Mouse (Mus musculus) natural killer cell, adult 2 months (primary cell): ENCODE data around the gene H2-Ab1.

ENCODE experiments used
- DNase-seq, 2 experiments: peaks; one replicate each; pipeline ENCODE4 v3.0.0; 2022; ENCODE audit warnings: low spot score in 2 of 2

The H2-Ab1 gene

DNA sequence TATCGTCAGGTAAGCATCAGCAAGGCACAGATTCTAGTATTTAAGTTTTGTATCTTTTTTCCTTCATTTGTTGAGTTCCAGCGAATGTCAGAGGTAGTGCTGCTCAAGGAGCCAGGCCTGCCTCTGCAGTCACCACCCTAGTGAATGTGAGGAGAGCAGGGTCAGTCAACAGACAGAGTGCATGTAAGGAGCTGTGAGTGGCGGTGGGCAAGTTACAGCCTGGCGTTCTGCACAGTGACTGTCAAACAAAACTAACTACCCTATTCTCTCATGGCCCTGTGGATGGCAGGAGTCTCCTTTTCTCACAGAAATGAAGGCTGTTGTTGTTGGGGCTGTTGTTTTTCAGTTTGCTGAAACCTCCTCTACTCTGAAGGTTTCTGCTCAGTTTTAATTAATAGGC lies 27.9 kb downstream of the H2-Ab1 start:
- no peak for DNase-seq

DNA sequence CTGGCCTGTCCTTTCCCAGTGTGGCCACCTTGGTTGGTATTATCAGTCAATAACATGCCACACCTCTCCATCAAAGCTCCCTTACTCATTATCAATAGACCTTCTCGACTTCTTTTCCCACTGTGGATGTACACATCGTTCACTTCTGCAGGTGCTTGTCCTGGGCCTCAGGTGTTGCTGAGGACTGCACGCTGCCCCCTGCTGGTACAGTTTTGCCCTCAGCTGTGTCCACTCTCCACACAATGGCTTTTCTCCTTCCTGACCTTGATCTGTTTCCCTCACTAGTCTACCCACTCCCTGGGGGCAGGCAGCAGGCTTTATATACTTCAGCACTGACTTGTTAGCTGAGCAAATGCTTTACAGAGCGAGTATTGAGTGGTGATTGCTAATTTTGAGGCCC lies 28.4 kb downstream of the H2-Ab1 start:
- peak in 1 of 2 experiments; percentile 71 for DNase-seq

DNA sequence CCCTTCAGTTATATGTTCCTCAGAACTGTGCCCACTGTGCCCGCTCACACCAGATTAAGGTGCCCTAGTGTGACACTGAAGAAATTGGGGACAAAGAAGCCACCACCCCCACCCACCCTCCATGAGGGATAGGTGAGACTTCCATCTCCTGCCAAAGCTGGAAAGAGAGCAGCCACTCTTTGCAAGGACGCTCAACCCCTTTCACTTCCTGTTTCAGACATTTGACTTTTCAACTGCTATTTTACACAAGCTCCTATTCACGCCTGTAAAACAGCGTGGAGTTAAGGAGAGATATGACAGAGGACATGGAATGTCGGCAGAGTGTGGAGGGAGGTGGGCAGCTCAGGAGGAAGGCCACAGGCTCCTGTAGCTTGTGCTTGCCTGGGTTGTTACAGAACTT lies 29.0 kb downstream of the H2-Ab1 start:
- DNase-seq: no peak

DNA sequence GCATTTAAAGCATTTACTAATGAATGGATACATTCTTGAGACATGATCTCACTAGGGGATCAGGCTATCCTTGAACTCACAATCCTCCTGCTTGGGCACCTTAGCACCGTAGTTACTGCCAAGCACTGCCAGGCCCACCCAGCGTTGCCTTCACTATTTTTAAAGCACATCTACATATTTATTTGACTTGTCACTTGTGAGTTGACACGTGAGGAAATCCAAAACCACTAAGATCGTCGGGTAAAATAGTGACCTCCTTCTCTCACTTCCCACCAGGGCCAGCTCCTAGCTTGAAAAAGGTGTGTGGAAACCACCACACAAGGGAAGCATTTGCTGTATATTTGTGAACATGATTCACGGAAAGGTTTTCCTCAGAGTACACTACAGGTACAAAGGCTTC lies 29.5 kb downstream of the H2-Ab1 start:
- DNase-seq: no peak

DNA sequence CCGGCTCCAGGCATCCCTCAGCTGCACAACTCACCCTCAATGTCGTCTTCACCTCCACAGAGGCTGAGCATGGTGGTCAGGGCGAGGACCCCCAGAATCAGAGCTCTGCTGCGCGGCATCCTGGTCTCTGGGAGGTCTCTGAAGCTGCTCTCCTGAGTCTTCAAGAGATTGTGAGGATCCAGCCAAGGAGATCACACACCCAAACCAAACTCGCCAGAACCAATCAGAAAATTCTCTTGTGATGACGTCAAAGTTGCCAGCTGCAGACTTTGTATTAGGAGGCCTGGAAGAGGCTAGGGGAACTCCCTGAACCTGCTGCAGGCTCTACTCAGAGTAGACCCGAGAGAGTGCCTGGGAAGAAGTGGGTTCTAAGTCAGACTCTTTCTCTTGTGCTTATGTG lies 30.2 kb downstream of the H2-Ab1 start, which contains the start of gene H2-Aa:
TSS of gene H2-Aa (minus strand) at position 176 of the 400 bp plus-strand sequence.
- DNase-seq: peak; percentile 91 to 96

DNA sequence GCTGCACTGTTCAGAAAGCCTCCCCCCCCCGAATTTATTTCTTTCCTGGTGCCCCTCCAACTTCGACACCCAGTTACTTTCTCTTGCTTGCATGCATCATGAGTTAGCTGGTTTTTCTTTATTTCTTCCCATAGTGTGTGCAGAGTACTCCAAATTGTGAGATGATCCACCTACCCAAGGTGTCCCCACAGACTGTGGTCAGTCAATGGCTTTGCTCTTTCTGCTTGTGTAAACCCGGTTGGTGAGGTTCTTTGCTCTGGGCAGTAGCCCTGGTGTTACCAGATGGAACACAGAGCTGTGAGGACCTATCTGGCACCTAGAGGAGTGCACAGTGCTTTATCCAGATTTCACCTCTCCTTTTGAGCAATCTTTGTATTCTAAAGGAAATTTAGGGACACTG lies 30.6 kb downstream of the H2-Ab1 start:
- DNase-seq: no peak

DNA sequence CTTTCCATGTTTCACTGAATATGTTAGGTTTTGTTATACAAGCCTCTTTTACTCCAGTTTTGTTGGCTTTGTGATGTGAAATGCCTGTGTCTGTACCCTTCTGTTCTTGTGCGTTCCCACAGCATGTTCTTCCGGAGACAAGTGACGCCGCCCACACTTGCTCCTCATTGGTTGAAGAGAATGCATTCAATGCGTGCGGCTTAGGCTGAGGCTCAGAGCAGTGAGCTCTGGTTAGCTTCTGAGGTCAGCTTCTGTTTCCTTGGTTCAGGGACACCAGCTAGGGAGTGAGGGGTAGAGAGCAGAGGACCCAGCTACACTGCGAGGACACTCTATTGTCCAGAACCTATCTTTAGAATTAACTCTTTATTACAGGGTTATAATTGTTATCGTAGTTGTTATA lies 34.1 kb downstream of the H2-Ab1 start:
- DNase-seq: peak; percentile 82 to 91

DNA sequence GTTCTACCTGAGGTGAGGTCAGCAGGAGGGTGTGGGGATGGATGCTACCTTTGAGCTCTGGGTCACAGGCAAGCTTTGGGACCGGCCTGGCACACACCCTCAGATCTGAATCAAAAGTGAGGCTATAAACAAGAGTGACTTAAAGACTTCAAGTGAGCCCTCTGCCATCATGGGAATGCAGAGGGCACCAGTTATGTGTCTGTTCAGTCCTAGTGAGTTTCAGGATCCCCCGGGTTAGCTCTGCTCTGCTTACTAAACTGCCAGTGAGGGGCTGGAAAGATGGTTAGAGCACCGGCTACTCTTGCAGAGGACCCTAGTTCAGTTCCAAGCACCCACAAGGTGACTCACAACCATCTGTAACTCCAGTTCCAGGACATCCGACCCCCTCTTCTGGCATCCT lies 35.1 kb downstream of the H2-Ab1 start:
- DNase-seq: no peak

DNA sequence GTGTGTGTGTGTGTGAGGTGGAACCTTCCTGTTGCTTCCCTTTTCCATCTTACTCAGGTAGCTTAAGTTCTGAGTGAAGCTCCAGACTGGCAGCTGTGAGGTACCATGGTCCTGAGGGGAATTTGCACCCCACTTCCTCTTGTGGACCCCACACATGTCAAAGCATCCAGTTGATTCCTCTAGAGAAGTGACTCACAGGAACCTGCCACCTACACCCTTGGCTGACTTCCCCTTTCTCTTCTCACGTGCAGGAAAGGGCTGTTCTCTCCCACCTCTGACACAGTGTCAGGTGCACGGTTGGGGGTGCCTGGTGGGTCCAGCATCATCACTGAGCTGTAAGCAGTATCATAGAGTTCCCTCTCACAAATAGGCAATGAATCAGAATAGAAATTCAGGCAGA lies 36.0 kb downstream of the H2-Ab1 start:
- DNase-seq: peak; percentile 68 to 92

DNA sequence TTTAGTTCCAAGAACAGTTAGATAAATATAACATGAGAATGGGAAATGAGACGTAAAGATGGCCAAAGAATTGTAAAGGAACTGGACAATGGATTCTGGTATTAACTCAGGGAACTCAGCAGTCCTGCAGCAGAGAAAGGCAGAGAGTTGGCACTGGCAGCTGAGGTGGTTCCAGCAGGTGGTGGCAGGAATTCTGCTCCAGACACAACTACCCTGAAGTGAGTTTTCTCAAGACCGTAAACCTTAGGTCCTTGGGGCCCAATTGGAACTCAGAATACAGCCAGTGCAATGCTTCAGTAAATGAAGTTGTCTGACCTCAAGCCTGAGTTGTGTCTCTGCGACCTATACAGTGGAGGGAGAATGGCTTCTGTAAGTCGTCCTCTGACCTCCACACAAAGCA lies 36.8 kb downstream of the H2-Ab1 start:
- no peak for DNase-seq

DNA sequence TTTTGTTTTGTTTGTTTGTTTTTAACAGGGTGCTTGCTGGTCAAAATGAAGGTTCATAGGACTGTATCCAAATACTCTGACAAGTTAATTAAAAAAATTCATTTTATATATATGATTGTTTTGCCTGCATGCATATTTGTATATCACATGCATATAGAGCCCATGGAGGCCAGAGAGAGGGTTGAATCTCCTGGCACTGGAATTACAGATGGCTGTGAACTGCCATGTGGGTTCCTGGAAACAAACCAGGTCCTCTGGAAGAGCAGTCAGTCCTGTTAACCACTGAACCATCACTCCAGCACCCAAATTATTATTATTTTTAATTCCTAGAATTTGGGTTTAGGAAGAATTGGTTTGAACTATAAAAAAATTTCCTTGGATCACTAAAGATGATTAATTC lies 37.8 kb downstream of the H2-Ab1 start:
- DNase-seq: peak in 1 of 2 experiments; percentile 14

DNA sequence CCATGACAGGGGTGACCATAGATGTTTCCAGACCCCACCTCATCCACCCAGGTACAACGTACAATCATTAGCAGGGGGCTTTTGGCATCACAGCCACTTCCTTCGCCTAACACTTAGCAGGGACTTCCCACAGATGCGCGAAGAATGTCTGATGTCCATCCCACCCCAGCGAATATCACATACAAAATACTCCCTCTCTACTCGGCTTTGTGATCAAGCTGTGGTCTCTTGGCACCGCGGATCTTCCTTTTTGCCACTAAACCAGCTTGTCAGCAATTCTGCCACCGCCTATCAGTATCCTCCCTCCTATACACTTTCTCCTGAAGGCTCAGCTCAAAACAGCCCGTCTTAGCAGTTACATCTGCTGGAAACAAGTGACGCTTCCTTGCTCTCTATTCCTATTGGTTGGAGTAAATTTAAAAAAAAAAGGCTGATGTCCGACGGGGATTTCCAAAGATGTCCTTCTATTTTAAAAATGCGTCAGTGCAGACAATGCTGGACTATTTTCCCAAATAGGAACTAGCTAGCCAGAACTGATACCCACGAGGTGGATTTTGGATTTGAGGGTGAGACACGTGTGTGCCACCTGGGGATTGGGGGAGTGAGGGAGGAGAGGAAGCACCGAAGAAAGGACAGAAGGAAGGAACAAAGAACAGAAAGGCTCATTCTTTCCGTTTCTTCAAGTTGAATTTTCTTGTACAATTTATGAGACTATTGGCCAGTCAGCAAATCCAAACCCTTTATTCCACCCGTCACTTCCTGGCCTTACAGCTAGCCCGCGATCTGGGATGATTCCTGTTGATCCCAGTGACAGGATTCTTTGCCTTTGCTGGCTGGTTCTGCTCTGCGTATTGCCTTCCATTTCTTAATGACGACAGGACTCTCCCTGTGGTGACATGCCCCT lies 38.7 kb downstream of the H2-Ab1 start:
- DNase-seq: peak; percentile 90 to 92

DNA sequence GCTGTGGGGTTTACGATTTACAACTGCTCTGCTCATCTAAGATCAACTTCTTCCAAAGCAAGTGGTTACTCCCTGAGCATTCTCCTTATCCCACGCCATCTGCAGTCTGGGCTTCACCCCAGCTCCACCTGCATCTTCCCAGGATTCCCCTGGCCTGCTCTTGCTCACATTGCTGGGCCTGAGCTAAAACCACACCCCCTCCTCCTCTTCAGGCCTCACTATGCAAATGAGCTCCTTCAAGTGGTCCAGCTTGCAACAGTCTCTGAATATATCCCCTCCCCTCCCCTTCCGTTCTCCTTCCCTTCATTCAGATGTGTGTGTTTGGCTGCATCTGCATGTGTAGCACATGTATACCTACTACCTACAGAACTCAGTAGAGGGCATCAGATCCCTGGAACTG lies 41.9 kb downstream of the H2-Ab1 start:
- peak in 1 of 2 experiments; percentile 72 for DNase-seq

DNA sequence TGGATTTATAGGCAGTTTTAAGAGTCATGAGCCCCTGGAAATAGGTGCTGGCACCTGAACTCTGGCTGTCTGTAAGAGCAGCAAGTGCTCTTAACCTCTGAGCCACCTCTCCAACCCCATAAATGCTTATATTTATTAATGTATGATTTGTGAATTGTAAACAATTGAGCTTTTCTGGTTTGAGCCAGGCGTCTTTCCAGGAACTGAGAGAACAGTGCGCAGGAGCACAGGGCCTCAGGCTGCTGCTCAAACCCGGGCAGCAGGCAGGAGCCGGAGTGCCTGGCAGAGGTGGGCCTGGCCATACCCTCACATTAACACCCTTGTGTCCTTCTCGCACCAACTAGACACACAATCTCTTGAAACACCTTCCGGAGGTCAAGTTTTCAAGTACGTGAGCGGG lies 42.6 kb downstream of the H2-Ab1 start:
- no peak for DNase-seq

DNA sequence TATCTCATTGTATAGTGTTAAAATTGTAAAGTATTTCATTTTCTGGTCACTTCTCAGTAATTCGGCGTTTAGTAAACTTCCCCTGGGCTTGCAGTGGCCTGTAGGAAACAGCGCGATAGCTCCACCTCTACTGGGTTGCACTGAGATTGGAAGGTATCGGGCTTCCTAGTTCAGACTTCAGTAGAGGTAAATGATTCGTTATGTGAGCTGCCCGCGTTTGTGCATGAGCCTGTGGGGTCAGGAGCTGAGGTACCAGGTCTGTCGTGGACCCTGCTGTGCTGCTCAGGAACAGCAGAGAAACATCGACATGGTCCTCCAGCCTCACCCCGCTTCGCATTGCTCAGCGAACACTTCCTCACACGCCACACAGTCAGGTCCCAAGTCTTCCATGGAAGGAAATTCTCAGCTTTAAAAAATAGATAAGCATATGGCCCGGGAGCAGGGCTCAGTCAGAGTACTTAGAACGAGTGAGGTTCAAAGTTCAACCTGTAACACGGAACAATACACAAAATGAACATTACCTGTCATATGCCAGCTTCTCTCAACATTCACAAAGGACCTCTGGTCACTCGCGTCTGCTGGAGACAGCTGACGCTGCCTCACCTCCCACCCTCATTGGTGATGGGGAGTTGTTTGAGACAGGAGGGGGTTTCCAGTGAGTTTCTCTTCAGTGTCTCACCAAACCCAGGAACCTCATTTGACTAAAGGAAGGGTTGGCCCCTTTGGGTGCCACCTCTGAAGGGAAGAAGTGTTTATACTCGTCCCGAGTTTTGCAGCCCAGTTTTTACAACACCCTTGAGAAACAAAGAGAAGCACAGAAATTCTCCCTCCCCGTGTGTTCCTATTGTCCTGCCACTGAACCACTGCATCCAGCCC lies 43.4 kb downstream of the H2-Ab1 start:
- peak in 1 of 2 experiments; percentile 88 for DNase-seq

DNA sequence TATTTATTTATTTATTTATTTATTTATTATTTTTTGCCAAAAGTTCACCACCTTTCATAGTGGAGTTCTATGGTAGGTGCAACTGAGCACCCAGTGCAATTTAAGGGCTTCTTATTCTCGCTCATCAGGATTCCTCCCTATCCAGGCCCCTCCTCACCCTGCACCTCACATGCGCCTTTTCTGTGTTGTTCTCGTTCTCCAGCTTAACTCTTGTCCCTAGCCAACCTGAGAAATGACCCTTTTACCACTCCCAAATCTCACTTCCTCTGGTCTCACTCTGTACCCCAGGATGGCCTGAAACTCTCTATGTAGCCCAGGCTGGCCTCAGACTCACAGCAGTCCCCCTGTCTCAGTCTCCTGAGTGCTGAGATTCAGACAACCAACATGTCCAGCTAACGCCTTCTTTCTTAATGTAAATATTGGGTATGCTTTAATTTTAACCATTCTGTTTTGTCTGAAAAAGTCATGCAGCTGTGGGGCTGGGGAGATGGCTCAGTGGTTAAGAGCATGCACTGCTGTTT lies 44.2 kb downstream of the H2-Ab1 start:
- DNase-seq: peak in 1 of 2 experiments; percentile 21

DNA sequence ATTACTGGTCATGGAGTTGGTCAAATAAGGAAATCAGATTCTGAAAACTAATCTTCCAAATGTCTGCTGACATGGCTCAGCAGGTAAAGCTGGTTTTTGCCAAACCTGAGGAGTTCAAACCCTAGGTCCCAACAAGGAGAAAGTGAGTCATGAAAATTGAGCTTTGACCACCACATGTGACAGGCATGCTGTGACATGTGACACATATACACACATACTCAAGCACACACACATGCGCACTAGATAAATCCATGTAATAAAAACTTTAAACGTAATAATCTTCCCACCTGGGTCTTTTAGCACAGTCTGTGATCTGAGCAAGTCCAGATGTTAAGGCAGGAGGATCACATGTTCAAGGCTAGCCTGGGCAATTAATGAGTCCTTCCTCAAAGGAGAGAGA lies 46.3 kb downstream of the H2-Ab1 start:
- DNase-seq: peak in 1 of 2 experiments; percentile 3

DNA sequence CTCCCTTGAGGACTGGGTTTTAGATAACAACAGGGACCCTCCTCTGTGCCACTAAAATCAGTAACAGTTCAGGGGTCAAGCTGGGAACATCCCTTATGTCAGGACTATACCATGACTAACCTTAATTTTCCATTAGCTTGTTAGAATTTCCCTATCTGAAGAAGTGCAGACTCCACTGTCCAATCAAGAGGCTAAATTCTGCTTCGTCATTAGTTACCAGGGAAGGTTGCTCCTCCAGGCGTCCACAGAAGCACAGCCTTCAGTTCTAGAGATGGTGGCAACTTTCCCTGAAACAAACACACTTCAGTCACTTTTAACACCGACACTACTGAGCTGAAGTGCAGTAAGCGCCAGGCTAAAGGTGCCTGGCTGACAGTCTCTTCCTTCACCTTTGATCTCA lies 47.3 kb downstream of the H2-Ab1 start:
- peak; percentile 80 to 89 for DNase-seq

DNA sequence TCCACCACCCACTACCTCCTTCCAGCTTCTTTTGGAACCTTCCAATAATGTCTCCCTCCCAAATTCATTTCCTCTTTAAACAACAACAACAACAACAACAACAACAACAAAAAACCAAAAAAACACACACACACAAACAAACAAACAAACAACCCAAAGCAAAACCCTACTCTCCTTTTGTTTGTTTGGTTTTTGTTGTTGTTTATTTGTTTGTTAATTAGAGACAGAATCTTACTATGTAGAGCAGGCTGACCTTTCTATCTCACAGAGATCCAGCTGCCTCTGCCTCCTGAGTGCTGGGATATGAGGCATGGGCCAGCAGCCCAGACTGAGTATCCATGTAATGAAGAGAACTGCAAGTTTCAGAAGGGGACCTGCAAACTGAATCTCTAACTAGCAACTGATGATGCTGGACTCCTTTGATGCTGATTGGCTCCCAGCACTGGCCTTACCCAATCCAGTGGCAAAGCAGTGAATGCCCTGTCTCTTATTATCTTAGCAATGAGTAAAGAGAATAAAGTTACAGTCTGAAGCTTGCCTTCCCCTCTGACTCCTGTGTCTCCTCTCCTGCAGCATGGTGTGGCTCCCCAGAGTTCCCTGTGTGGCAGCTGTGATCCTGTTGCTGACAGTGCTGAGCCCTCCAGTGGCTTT lies 48.0 kb downstream of the H2-Ab1 start, which contains the start of gene H2-Eb1:
TSS of gene H2-Eb1 (plus strand) at position 488 of the 651 bp plus-strand sequence.
- DNase-seq: peak; percentile 89 to 96

DNA sequence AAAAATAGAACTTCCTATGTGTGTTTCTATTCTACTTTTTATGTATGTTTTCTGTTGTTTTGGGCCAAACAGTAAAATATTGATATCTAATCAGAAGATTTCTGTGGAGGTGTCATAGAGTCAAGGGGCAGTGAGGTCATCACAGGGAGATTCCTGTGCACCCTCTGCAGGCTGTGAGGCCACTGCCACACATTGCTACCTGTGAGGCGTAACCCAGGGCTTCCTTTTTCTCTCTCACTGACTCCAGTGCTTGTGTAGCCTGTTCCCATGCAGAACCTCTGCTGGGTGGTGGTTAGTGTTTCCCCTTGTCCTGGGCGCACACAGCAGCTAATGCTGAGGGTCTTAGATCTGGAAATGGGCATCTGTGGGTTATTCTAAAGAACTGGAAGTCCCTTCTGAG lies 48.9 kb downstream of the H2-Ab1 start:
- DNase-seq: no peak

DNA sequence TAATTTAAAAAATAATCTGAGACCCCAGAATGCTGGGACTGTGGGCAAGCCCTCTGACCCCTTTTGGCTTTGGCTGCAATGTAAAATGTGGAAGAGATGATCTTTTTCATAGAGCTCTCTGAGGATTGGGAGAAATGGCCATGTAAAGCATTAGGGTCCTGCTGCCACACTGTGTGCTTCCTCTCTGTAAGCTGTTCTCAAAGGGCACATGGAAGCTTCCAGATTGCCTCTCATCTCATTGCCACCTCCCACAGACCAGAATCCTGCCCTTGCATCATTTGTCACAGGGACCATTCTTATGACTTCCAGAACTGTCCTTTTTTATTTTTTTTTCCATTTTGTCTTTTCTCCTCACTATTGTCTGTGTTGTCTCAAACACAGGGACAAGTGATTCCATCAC lies 49.7 kb downstream of the H2-Ab1 start:
- no peak for DNase-seq

DNA sequence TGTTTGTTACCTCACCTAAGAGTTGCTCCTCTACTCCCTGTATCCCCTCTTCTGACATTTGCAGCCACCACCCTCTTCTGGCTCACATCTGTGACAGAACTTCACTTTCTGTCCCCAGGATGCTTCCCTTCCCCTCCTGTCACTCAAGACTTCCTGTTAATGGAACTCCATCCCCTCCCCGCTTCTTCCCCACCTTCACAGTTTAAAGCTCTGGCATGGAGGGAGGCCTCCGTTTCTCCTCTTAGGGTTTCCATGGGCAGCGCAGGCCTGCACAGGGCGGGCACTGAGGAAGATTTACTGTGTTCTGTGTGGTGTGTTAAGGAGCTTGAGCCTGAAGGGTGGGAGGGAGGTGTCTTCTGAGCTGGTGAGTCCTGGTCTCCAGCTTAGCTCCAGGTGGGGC lies 50.7 kb downstream of the H2-Ab1 start:
- no peak for DNase-seq
